Mouse (Mus musculus): ENCODE data around the gene Akap12.

DNA sequence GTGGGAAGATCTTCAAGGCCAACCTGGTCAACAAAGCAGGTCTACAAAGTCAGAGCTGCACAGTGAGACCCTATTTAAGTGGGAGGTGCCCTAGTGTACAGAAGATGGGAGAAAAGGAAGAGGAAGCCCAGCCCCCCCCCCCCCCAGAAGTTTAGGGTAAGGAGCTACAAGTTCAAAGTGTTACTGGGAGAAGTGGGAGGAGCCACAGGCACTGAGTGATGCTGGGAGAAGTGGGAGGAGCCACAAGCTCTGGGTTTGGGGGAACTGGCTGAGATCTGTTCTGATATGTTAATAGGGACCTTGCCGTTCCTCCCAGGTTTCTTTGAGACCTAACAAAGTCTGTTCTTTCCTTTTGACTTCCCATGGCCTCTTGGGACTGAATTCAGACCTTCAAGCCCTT lies 18.6 kb downstream of the Akap12 start:
- TF ChIP-seq CTCF (IDR thresholded peaks at IDR 0.05; ENCODE audit: low read depth, low read length) = no peak
- no peak for TF ChIP-seq POLR2A (IDR thresholded peaks at IDR 0.05; ENCODE audit: insufficient read depth, low read length)
- 0 out of 2 replicates have a peak, but pooled peaks have one; percentile 8 for TF ChIP-seq EP300 (IDR thresholded peaks at IDR 0.05; ENCODE audit: insufficient read depth, low read depth, low read length)
